Mouse (Mus musculus): ENCODE results near the gene Ccl22. TPM values are rescaled to one million over a fixed set of nuclear protein-coding genes. Genes with fewer than 3 reads are reported as not detected.

Ccl22 gene
- polyA plus RNA-seq, 1 experiment from 2014 or later = not detected

DNA sequence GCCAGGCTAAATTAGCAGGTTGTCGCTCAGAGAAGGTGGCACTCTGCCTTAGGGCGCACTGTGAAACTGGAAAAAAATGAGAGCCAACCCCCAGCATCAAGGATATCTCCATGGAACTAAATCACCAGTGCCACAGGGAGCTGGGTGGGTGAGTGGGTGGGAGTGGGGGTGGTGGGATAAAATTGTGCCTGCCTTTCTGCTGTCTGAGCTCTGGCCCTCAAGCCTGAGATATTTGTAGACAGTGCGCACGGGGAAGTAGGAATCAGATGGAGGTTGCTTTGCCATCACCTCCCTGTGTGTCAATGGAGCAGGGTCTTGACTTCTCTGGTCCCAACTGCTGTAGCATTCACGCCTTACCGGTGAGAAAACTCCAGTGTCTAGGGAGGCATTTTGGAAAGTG is 27.7 kb downstream of the Ccl22 start:
- Histone ChIP-seq H3K9ac (ENCODE audit: low read depth, low read length) (no peak overlapping the region), H3K27me3 (ENCODE audit: insufficient read depth, low read length) (peaks cover 4% of the 10 kb centered on the region; the same call in 1 of the 2 replicates), H3K4me2 (ENCODE audit: low read length) (peak overlapping the region; percentile 92), H3K27ac (no peak overlapping the region), H3K4me1 (replicated peaks; ENCODE audit: insufficient read depth, low read length) (peaks cover 11% of the 10 kb centered on the region), H3K4me3 (replicated peaks; ENCODE audit: low read depth, low read length) (0 out of 2 replicates have a peak overlapping the region, but pooled peaks have one; percentile 47), H3K36me3 (ENCODE audit: insufficient read depth, low read length) (no peaks in the 10 kb centered on the region), H3K9me3 (replicated peaks; ENCODE audit: low read length) (no peaks in the 10 kb centered on the region)
- no peak for TF ChIP-seq CTCF (IDR thresholded peaks at IDR 0.05; ENCODE audit: low read depth)
- DNase-seq (ENCODE audit: low spot score) = no peak
- no peak for ATAC-seq (replicated peaks; ENCODE audit: low FRiP score, low read depth)
- 57% methylated on average over 6 of the region's 6 CpGs for WGBS

- Histone ChIP-seq H3K4me1 (replicated peaks; ENCODE audit: insufficient read depth, low read length) (peaks cover 18% of the 10 kb centered on the region), H3K9ac (ENCODE audit: low read depth, low read length) (no peak overlapping the region), H3K4me2 (ENCODE audit: low read length) (peak overlapping the region; percentile 92; the same call in 1 of the 2 replicates), H3K9me3 (replicated peaks; ENCODE audit: low read length) (no peaks in the 10 kb centered on the region), H3K27ac (no peak overlapping the region), H3K4me3 (replicated peaks; ENCODE audit: low read depth, low read length) (no peak overlapping the region), H3K27me3 (ENCODE audit: insufficient read depth, low read length) (peaks cover 4% of the 10 kb centered on the region; the same call in 1 of the 2 replicates), H3K36me3 (ENCODE audit: insufficient read depth, low read length) (no peaks in the 10 kb centered on the region)
- DNase-seq (ENCODE audit: low spot score) (peak; percentile 24), ATAC-seq (replicated peaks; ENCODE audit: low FRiP score, low read depth) (no peak)
- no peak for TF ChIP-seq CTCF (IDR thresholded peaks at IDR 0.05; ENCODE audit: low read depth)
- WGBS = 40% methylated on average over 12 of the region's 12 CpGs
Observed at GRCm38 (mm10) chr8:94773700-94774171, 28.3 kb downstream of the Ccl22 start.

DNA sequence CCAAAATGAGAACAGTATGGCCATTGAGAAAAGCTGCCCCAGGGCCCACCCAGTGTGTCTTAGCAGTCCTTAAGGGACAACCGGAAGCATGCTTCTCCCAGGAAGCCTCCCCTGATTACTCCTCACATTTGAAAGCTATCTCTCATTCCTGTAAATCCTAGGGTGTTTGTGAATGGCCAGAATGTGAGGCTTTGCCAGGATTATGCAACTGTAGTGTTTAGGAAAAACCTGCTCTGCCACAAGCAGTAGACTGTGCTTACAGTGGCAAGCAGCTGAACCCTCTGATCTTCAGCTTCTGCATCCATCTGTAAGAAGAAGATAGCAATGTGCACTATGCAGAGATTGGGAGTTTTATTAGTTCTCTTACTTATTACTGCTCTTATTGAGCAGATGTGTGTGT is 29.2 kb downstream of the Ccl22 start:
- TF ChIP-seq CTCF (IDR thresholded peaks at IDR 0.05; ENCODE audit: low read depth) = no peak
- Histone ChIP-seq H3K4me2 (ENCODE audit: low read length) (no peak overlapping the region), H3K27me3 (ENCODE audit: insufficient read depth, low read length) (peaks cover 4% of the 10 kb centered on the region; the same call in 1 of the 2 replicates), H3K9ac (ENCODE audit: low read depth, low read length) (no peak overlapping the region), H3K4me1 (replicated peaks; ENCODE audit: insufficient read depth, low read length) (peaks cover 19% of the 10 kb centered on the region), H3K9me3 (replicated peaks; ENCODE audit: low read length) (no peaks in the 10 kb centered on the region), H3K4me3 (replicated peaks; ENCODE audit: low read depth, low read length) (no peak overlapping the region), H3K36me3 (ENCODE audit: insufficient read depth, low read length) (no peaks in the 10 kb centered on the region), H3K27ac (no peak overlapping the region)
- DNase-seq (ENCODE audit: low spot score) (no peak), ATAC-seq (replicated peaks; ENCODE audit: low FRiP score, low read depth) (no peak)
- 89% methylated on average over 1 of the region's 1 CpGs for whole genome bisulfite sequencing

- H3K27ac ChIP-seq = no peak overlapping the region
- no peak overlapping the region for H3K4me3 ChIP-seq (replicated peaks; ENCODE audit: low read depth, low read length)
- WGBS = 93% methylated on average over 2 of the region's 2 CpGs
- ATAC-seq (replicated peaks; ENCODE audit: low FRiP score, low read depth) (no peak), DNase-seq (ENCODE audit: low spot score) (no peak)
- H3K9me3 ChIP-seq (replicated peaks; ENCODE audit: low read length) = no peaks in the 10 kb centered on the region
- H3K9ac ChIP-seq (ENCODE audit: low read depth, low read length) = no peak overlapping the region
- H3K27me3 ChIP-seq (ENCODE audit: insufficient read depth, low read length) = no peaks in the 10 kb centered on the region
- H3K36me3 ChIP-seq (ENCODE audit: insufficient read depth, low read length) = no peaks in the 10 kb centered on the region
- peaks cover 21% of the 10 kb centered on the region for H3K4me1 ChIP-seq (replicated peaks; ENCODE audit: insufficient read depth, low read length)
- no peak for TF ChIP-seq CTCF (IDR thresholded peaks at IDR 0.05; ENCODE audit: low read depth)
- no peak overlapping the region for H3K4me2 ChIP-seq (ENCODE audit: low read length)
Observed at GRCm38 (mm10) chr8:94776346-94776745, 31.0 kb downstream of the Ccl22 start.

DNA sequence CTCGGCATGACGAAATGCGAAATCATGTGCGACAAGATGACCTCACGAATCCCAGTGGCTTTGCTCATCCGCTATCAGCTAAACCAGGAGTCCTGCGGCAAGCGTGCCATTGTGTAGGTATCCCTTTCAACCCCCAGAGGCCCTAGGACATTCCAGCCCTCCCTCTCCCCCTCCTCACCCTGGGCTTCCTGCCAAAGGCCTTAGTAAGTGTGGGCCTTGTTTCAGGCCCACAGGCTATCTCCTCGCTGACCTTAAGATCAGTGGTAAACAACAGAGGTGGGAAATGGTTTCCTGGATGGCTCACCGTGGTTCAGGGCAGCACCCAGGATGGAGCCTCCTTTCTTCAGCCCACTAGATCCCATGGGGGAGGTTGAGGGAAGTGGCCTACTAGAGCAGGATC is 32.6 kb downstream of the Ccl22 start:
- WGBS = 58% methylated on average over 10 of the region's 10 CpGs
- Histone ChIP-seq H3K9me3 (replicated peaks; ENCODE audit: low read length) (no peaks in the 10 kb centered on the region), H3K4me1 (replicated peaks; ENCODE audit: insufficient read depth, low read length) (peaks cover 22% of the 10 kb centered on the region), H3K4me2 (ENCODE audit: low read length) (no peak overlapping the region), H3K36me3 (ENCODE audit: insufficient read depth, low read length) (no peaks in the 10 kb centered on the region), H3K4me3 (replicated peaks; ENCODE audit: low read depth, low read length) (no peak overlapping the region), H3K27me3 (ENCODE audit: insufficient read depth, low read length) (no peaks in the 10 kb centered on the region), H3K9ac (ENCODE audit: low read depth, low read length) (no peak overlapping the region), H3K27ac (peak overlapping the region; percentile 78)
- ATAC-seq (replicated peaks; ENCODE audit: low FRiP score, low read depth) (no peak), DNase-seq (ENCODE audit: low spot score) (no peak)
- no peak for TF ChIP-seq CTCF (IDR thresholded peaks at IDR 0.05; ENCODE audit: low read depth)

- no peak for TF ChIP-seq CTCF (IDR thresholded peaks at IDR 0.05; ENCODE audit: low read depth)
- H3K4me2 ChIP-seq (ENCODE audit: low read length) = no peak overlapping the region
- H3K9ac ChIP-seq (ENCODE audit: low read depth, low read length) = no peak overlapping the region
- H3K36me3 ChIP-seq (ENCODE audit: insufficient read depth, low read length) = no peaks in the 10 kb centered on the region
- H3K9me3 ChIP-seq (replicated peaks; ENCODE audit: low read length) = no peaks in the 10 kb centered on the region
- peaks cover 22% of the 10 kb centered on the region for H3K4me1 ChIP-seq (replicated peaks; ENCODE audit: insufficient read depth, low read length)
- WGBS = 20% methylated on average over 5 of the region's 5 CpGs
- DNase-seq (ENCODE audit: low spot score) (peak; percentile 86), ATAC-seq (replicated peaks; ENCODE audit: low FRiP score, low read depth) (no peak)
- H3K27me3 ChIP-seq (ENCODE audit: insufficient read depth, low read length) = no peaks in the 10 kb centered on the region
- H3K27ac ChIP-seq = peak overlapping the region; percentile 78
- H3K4me3 ChIP-seq (replicated peaks; ENCODE audit: low read depth, low read length) = no peak overlapping the region
Observed at GRCm38 (mm10) chr8:94778473-94778872, 33.1 kb downstream of the Ccl22 start.
